Mouse (Mus musculus) embryo, embryonic 11.5 days (tissue): ENCODE measurements at regions not wholly inside any gene's neighbourhood (a gene's known extent, or its start where the extent isn't known, plus 50 kb on each side); places are given as distances from the start of the nearest gene placed in this dataset.
A peak's percentile ranks its signal among the peaks of the same experiment; 100 is the strongest.

Experiments
- DNase-seq: peaks from one replicate; pipeline ENCODE4 v3.0.0-alpha.2; 2012; ENCODE audit warnings: low read depth, low spot score

GRCm38 (mm10) chr4:105911678-105912077 is 122.0 kb downstream of the Gm12728 start:
- no peak for DNase-seq

GRCm38 (mm10) chr4:105912296-105912695 is 122.6 kb downstream of the Gm12728 start:
- DNase-seq: no peak

- DNase-seq: no peak
Observed at GRCm38 (mm10) chr4:105914996-105915395, 125.3 kb downstream of the Gm12728 start.

- DNase-seq: no peak
Observed at GRCm38 (mm10) chr4:105916229-105916628, 126.6 kb downstream of the Gm12728 start.

GRCm38 (mm10) chr4:105924781-105925382 is 135.2 kb downstream of the Gm12728 start:
- DNase-seq: no peak

- no peak for DNase-seq
Observed at GRCm38 (mm10) chr4:105925506-105925905, 135.8 kb downstream of the Gm12728 start.

GRCm38 (mm10) chr4:105929658-105930057 is 140.0 kb downstream of the Gm12728 start:
- DNase-seq: no peak

GRCm38 (mm10) chr4:105934971-105935370 is 145.3 kb downstream of the Gm12728 start:
- no peak for DNase-seq

- no peak for DNase-seq
Observed at GRCm38 (mm10) chr4:105936755-105937514, 147.3 kb downstream of the Gm12728 start.

GRCm38 (mm10) chr4:105937587-105937986 is 147.9 kb downstream of the Gm12728 start:
- no peak for DNase-seq

GRCm38 (mm10) chr4:105938886-105939285 is 149.2 kb downstream of the Gm12728 start:
- DNase-seq: no peak

- DNase-seq: no peak
Observed at GRCm38 (mm10) chr4:105939636-105940199, 150.0 kb downstream of the Gm12728 start.

- DNase-seq: no peak
Observed at GRCm38 (mm10) chr4:105940891-105941290, 151.2 kb downstream of the Gm12728 start.

- peak; percentile 65 for DNase-seq
Observed at GRCm38 (mm10) chr4:105941785-105942184, 152.1 kb downstream of the Gm12728 start.

- no peak for DNase-seq
Observed at GRCm38 (mm10) chr4:105944962-105945361, 155.3 kb downstream of the Gm12728 start.

GRCm38 (mm10) chr4:105945921-105946320 is 156.3 kb downstream of the Gm12728 start:
- DNase-seq: no peak

GRCm38 (mm10) chr4:105948326-105948725 is 158.7 kb downstream of the Gm12728 start:
- DNase-seq: no peak

- no peak for DNase-seq
Observed at GRCm38 (mm10) chr4:105952406-105952805, 162.7 kb downstream of the Gm12728 start.

GRCm38 (mm10) chr4:105956516-105956915 is 166.8 kb downstream of the Gm12728 start:
- DNase-seq: no peak

GRCm38 (mm10) chr4:105958331-105958730 is 168.7 kb downstream of the Gm12728 start:
- no peak for DNase-seq

- DNase-seq: no peak
Observed at GRCm38 (mm10) chr4:105961686-105962360, 172.2 kb downstream of the Gm12728 start.

- no peak for DNase-seq
Observed at GRCm38 (mm10) chr4:105962542-105962941, 172.9 kb downstream of the Gm12728 start.
